Mouse (Mus musculus): ENCODE measurements around the gene Cma2. TPM values are rescaled to one million over a fixed set of nuclear protein-coding genes. Genes with fewer than 3 reads are reported as not detected.
A peak's percentile ranks its signal among the peaks of the same experiment; 100 is the strongest.
"Not testable (repeated sequence)": the region's sequence is repeated elsewhere in the genome, so short reads cannot be mapped to it uniquely, and the experiment has no call there.

The Cma2 gene
- total RNA-seq (2021) = under 1 TPM; 0.33 to 0.43 TPM

DNA sequence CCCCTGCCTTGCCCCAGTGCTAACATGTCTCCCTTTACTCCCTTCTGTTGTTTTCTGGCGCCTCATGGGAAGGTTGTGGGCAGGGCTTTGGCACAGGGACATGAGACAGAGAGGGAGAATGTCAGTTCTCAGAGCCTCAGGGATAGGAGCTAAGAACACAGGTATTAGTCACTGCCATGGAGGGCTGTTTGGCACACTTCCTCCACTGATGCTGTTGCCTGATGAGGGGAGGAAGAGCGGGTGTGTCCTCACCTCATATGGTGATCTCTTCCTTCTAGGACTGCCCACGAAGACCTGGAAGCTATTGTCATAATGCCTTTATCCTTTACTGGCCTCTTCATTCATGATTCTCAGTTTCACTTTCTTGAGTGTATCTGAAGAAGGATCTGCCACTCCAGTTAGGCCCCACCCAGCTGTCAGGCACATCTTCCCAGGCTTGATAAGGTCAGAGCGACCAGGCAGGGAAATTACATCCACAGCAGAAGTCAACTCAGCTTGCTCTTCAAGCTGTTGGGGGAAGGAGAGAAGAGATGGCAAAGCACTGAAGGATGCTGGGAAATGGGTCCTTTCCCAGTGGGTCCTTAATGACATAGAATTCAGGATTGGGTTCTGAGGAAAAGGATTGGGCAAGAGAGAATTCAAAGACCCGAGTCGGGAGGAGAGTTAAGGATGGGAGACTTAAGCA lies at the start of gene Cma2:
TSS of gene Cma2 (plus strand) at position 635 of the 685 bp plus-strand sequence.
- DNase-seq = no peak

DNA sequence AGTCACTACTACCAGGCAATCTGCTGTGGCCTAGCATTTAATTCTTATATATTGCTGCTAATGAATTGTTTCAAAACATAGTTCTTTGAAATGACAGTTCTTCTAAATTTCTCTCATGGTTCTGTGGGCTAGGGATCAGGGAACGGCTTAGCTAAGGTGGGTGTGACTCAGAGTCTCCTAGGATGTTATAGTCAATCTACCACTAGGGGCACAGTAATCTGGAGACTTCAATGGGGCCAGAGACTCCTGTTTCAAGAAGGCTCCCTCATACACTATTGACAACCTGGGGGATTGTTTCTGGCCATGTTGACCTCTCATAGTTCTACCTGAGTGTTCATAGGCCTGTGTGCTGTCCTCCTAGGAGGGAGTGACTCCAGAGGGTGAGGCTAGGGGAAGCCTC lies 45.3 kb upstream of the Cma2 start:
- DNase-seq = no peak

GRCm38 (mm10) chr14:55913406-55913805 lies 37.4 kb upstream of the Cma2 start:
- DNase-seq = no peak

- DNase-seq = peak; percentile 82
Observed at GRCm38 (mm10) chr14:55918240-55919082, 32.3 kb upstream of the Cma2 start.

- DNase-seq = no peak
Observed at GRCm38 (mm10) chr14:55922475-55923232, 28.1 kb upstream of the Cma2 start.

DNA sequence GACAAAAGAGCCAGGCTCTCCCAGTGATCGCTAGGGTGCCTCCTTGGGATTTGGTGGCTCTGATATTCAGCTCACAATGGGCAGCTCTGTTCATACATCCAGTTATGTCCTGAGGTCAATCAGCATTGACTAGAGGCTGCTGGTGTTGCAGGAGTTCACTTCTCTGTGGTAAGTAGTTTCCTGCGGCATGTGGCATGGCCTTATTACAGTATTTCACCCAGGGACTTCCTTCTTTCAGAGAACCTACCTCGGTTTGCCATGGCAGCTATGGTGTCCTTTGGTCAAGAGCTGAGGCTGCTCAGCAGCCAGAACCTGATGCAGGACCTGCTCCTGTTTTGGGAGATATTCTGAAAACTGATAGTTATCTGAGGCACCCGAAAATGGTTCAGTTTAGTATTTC lies 23.9 kb upstream of the Cma2 start:
- DNase-seq = no peak

DNA sequence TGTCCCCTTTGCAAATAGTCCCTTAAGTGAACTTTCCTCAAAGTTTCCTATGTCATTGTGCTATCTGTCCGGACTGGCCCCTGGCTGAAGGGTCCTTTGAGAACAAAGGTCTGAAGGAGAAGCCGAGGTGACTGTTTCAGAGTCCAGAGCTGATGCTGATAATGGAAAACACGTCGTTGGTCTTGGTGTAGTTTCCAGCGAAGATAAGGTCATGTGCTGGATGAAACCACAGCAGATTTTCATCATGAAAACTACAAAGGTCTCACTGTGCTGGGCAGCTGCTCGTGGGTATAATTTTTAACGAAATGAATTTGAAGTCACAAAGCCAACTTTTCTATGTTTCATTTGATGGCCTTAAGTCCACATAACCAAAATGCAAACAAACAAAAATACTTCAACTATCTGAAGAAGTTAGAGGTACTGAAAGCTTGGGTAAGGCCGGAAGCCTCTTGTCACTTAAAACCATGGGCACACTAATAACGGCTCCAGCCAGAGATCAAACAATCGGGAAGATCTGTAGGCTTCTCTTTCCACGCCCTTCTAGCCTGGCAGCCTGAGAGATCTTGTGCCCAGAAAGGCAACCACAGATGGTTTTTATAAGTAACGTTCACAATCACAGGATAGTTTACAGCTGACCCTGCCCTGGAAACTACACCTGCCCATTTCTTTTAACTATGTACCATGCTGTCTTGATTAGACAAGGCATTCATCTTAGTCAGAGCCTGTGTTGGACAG lies 21.4 kb upstream of the Cma2 start:
- DNase-seq = no peak

DNA sequence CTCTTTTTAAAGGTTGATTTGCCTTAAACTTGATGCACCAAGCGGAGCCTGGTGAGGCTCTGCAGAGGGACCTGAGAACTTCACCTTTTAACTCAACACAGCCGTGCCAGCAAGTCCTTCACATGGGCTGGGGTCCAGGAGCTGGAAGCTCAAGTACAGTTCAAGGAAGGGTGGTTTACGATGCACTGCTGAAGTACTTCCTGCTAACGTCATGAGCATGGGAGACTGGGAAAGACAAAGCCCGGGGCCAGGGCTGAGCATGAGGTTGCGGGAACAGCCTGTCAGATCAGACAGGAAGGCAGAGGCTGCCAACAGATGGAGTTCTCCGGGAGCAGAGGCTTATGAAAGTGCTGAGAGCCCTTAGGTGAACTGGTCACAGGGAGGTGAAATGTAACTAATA lies 17.2 kb upstream of the Cma2 start:
- peak; percentile 65 for DNase-seq

DNA sequence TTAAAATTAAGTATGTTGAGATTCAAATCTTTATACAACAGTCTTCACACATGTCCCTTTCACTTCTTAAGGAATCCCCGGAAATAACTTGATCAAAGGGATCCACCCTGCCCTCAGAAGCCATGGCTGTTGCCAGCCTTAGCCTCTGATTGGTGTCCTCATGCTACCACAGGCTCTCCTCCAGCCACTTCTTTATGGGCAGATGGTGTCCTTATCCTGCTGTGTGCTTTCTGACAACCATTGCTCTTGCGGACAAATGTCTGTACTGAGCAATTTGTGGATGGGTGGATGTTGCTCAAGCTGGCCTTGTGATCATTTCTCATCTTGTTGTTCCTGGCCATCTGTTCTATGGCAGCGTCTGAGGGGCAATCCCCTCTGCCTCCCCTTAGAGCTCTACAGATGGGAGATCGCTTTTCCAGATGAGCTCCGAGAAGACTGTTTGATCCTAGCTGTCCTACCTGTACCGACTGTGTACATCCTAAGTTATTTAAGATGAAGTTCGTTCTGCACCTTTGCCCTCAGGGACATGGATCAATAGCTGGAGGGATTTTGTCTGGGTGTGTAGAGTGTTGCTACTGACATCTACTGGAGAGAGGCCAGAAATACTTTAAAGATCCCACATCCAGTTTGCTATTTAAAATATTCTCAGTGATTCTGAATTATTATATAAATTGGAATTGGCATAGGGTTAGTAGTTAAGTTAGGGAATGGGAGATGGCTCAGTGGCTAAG lies 10.5 kb upstream of the Cma2 start:
- DNase-seq = no peak

- no peak for DNase-seq
Observed at GRCm38 (mm10) chr14:55943601-55944000, 7.2 kb upstream of the Cma2 start.

DNA sequence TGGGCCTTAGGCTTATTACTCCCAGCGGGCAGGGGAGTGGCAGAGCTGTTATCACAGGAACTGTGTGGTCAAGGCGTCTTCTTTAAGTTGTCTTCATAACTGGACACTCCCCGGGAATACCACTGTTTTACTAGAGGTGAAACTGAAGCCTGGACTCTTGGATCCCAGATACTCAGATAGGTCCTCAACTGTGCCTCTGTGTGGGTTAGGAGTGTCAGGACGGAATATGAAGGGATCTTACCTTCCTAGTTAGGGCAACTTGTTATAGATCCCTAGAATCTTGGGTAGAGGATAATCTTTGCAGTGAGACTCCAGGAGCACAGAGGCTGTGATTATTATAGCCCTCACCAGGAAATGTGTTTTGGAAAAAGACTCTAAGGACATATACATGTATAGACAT lies 6.2 kb upstream of the Cma2 start, which contains the start of gene Cma1:
TSS of gene Cma1 (minus strand) at position 101 of the 400 bp plus-strand sequence.
- DNase-seq = no peak

DNA sequence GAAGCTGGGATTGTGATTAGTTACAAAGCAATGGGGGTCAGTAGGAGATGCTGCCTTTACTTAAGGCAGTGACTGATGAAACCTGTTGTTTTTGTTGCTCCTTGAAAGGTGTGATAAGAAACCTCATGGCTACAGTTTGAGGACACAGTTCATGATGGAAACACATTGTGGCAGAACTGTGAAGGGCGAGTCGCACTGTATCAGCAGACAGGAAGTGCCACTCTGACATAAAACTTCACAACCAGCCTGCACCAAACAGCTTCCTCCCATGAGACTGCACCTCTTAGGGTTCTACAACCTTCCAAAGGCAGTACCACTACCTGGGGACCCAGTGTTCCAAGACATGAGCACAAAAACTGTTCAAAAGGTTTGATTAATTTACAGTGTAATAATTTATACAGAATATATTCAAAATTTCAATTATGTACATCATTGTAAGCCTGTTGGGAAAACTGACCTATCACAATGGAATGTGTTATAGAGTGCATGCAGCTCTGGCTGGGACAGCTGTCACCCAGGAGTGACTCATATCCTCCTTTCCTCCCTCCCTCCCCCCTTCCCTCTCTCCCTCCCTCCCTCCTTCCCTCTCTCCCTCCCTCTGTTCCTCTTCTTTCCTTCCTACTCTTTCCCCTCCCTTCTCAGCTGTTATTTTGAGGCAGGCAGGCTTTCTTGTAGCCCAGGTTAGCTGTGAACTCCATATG lies 4.4 kb upstream of the Cma2 start:
- DNase-seq = no peak

- no peak for DNase-seq
Observed at GRCm38 (mm10) chr14:55963263-55963662, 12.5 kb downstream of the Cma2 start.

DNA sequence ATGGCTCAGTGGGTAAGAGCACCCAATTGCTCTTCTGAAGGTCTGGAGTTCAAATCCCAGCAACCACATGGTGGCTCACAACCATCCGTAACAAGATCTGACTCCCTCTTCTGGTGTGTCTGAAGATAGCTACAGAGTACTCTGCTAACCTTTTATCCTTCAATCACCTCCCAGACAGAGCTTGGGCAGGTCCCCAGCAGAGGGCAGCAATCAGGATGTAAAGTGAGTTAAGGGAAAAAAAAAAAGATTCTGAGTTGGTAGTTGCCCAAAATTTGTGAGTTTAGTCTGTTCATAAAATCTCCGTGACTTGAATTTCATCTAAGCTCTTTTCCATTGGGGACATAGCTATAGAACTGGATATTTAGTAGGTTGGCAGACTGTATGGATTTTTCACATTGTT lies 13.1 kb downstream of the Cma2 start:
- DNase-seq = not testable (repeated sequence)

DNA sequence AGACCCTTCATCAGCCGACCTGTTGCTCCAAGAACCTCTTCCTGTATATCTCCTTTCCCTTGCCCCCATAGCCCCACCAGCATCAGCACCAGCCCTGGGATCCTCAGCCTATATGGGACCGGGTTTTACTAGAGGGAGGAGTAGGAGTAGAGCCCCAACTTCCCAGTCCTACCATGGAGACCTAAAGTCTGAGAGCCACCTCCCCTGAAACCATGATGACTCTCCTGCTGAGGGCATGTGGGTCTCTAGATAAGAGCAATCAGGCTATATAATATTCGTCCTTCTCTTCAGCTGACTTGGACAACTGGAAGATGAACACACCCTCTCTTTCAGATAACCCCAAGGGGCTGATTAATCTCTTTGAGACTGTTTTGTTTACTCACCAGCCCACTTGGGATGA lies 36.7 kb downstream of the Cma2 start:
- DNase-seq = not testable (repeated sequence)

GRCm38 (mm10) chr14:56013147-56013546 lies 62.4 kb downstream of the Cma2 start:
- DNase-seq = no peak

DNA sequence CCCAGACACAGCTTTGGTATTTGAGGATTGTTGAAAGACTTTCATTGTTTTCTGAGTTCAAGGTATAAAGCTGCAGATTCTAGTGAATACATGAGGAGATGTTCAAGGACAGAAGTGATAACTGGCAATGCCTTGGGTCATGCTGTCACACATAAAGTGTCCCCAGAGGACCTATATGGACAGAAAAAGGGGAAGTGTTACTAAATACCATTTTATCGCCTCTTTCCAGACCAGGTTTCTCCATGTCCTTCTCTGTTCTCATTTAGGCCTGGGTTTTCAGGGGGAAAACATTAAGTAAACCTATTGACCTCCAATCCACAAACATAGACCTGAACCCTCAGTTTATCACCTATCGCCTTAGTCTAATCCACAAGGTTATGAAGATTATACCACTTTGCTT lies 63.1 kb downstream of the Cma2 start:
- no peak for DNase-seq

DNA sequence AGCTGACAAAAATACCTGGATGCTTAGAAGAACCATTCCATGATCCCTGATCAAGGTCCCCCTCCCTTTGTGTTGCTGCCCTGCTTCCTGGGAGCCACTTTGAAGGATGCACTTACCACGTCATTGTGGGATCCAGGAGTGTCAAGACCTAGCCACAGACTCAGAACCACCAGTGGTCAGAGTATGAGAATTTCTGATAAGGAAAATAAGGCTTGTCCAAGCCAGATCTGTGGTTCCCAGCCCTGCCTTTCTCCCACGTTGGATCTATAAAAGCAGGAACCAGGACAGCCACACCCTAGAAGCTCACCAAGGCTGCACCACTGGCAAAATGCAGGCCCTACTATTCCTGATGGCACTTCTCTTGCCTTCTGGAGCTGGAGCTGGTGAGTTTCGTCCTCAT lies 66.9 kb downstream of the Cma2 start, which contains the start of gene Mcpt1:
TSS of gene Mcpt1 (plus strand) at position 301 of the 400 bp plus-strand sequence.
- DNase-seq = not testable (repeated sequence)

GRCm38 (mm10) chr14:56019446-56019845 lies 68.7 kb downstream of the Cma2 start:
- DNase-seq = no peak

- not testable (repeated sequence) for DNase-seq
Observed at GRCm38 (mm10) chr14:56021305-56021704, 70.5 kb downstream of the Cma2 start.

Data from heart, postnatal 4 days (tissue).